Mouse (Mus musculus): ENCODE measurements around the gene Plcd1. TPM values are rescaled to one million over a fixed set of nuclear protein-coding genes. Genes with fewer than 3 reads are reported as not detected.

The Plcd1 gene
- polyA plus RNA-seq, 1 experiment from 2014 or later: 2.8 TPM

GRCm38 (mm10) chr9:119038574-119038973 is 54.7 kb downstream of the Plcd1 start:
- ATAC-seq: 0 out of 2 replicates have a peak, but pooled peaks have one; percentile 55

GRCm38 (mm10) chr9:119037076-119037730 is 56.1 kb downstream of the Plcd1 start:
- no peak for ATAC-seq
- H3K9ac ChIP-seq: no peak overlapping the region
- H3K4me2 ChIP-seq: no peak overlapping the region
- 76% methylated on average over 15 of the region's 15 CpGs for WGBS (ENCODE audit: insufficient replicate concordance)
- no peak overlapping the region for H3K4me3 ChIP-seq
- H3K9me3 ChIP-seq (replicated peaks): no peaks in the 10 kb centered on the region
- peaks cover 33% of the 10 kb centered on the region for H3K36me3 ChIP-seq
- H3K4me1 ChIP-seq: peaks cover 7% of the 10 kb centered on the region; the same call in 1 of the 2 replicates
- H3K27me3 ChIP-seq (replicated peaks): no peaks in the 10 kb centered on the region
- H3K27ac ChIP-seq: no peak overlapping the region

More at GRCm38 (mm10) chr9:119038574-119038973, 54.7 kb downstream of the Plcd1 start:
- H3K9ac ChIP-seq: no peak overlapping the region
- H3K4me2 ChIP-seq: no peak overlapping the region
- no peak overlapping the region for H3K4me3 ChIP-seq
- no peaks in the 10 kb centered on the region for H3K27me3 ChIP-seq (replicated peaks)
- 28% methylated on average over 3 of the region's 3 CpGs for WGBS (ENCODE audit: insufficient replicate concordance)
- no peaks in the 10 kb centered on the region for H3K9me3 ChIP-seq (replicated peaks)
- peaks cover 7% of the 10 kb centered on the region; the same call in 1 of the 2 replicates for H3K4me1 ChIP-seq
- no peak overlapping the region for H3K27ac ChIP-seq
- H3K36me3 ChIP-seq: peaks cover 31% of the 10 kb centered on the region

GRCm38 (mm10) chr9:119035836-119036235 is 57.5 kb downstream of the Plcd1 start:
- no peak overlapping the region for H3K9ac ChIP-seq
- ATAC-seq: no peak
- H3K4me3 ChIP-seq: no peak overlapping the region
- no peaks in the 10 kb centered on the region for H3K9me3 ChIP-seq (replicated peaks)
- H3K4me1 ChIP-seq: peaks cover 7% of the 10 kb centered on the region; the same call in 1 of the 2 replicates
- H3K27me3 ChIP-seq (replicated peaks): no peaks in the 10 kb centered on the region
- H3K36me3 ChIP-seq: peaks cover 39% of the 10 kb centered on the region
- no peak overlapping the region for H3K27ac ChIP-seq
- 52% methylated on average over 7 of the region's 7 CpGs for WGBS (ENCODE audit: insufficient replicate concordance)
- H3K4me2 ChIP-seq: no peak overlapping the region

GRCm38 (mm10) chr9:119034676-119035665 is 58.3 kb downstream of the Plcd1 start:
- Histone ChIP-seq H3K4me2 (no peak overlapping the region), H3K36me3 (peaks cover 35% of the 10 kb centered on the region)
- WGBS (ENCODE audit: insufficient replicate concordance): 77% methylated on average over 29 of the region's 29 CpGs

GRCm38 (mm10) chr9:119034069-119034468 is 59.2 kb downstream of the Plcd1 start:
- peaks cover 7% of the 10 kb centered on the region; the same call in 1 of the 2 replicates for H3K4me1 ChIP-seq
- no peak overlapping the region for H3K4me2 ChIP-seq
- WGBS (ENCODE audit: insufficient replicate concordance): 84% methylated on average over 8 of the region's 8 CpGs
- ATAC-seq: no peak
- H3K4me3 ChIP-seq: no peak overlapping the region
- H3K27me3 ChIP-seq (replicated peaks): no peaks in the 10 kb centered on the region
- H3K9me3 ChIP-seq (replicated peaks): no peaks in the 10 kb centered on the region
- H3K9ac ChIP-seq: no peak overlapping the region
- no peak overlapping the region for H3K27ac ChIP-seq
- peaks cover 35% of the 10 kb centered on the region for H3K36me3 ChIP-seq

More at GRCm38 (mm10) chr9:119034676-119035665, 58.3 kb downstream of the Plcd1 start:
- H3K9me3 ChIP-seq (replicated peaks): no peaks in the 10 kb centered on the region
- H3K4me3 ChIP-seq: no peak overlapping the region
- peaks cover 7% of the 10 kb centered on the region; the same call in 1 of the 2 replicates for H3K4me1 ChIP-seq
- no peak overlapping the region for H3K27ac ChIP-seq
- ATAC-seq: no peak
- no peaks in the 10 kb centered on the region for H3K27me3 ChIP-seq (replicated peaks)
- H3K9ac ChIP-seq: no peak overlapping the region

- H3K27ac ChIP-seq: no peak overlapping the region
- no peaks in the 10 kb centered on the region for H3K27me3 ChIP-seq (replicated peaks)
- WGBS (ENCODE audit: insufficient replicate concordance): 81% methylated on average over 19 of the region's 19 CpGs
- H3K36me3 ChIP-seq: peaks cover 35% of the 10 kb centered on the region
- peaks cover 2% of the 10 kb centered on the region; the same call in 1 of the 2 replicates for H3K4me1 ChIP-seq
- ATAC-seq: no peak
- H3K4me2 ChIP-seq: no peak overlapping the region
- H3K9ac ChIP-seq: no peak overlapping the region
- H3K9me3 ChIP-seq (replicated peaks): no peaks in the 10 kb centered on the region
- no peak overlapping the region for H3K4me3 ChIP-seq
Measured at GRCm38 (mm10) chr9:119033111-119033921, 60.0 kb downstream of the Plcd1 start.

- no peak for ATAC-seq
- Histone ChIP-seq H3K27ac (no peak overlapping the region), H3K36me3 (peaks cover 30% of the 10 kb centered on the region), H3K4me2 (no peak overlapping the region), H3K9ac (no peak overlapping the region), H3K27me3 (replicated peaks) (no peaks in the 10 kb centered on the region), H3K9me3 (replicated peaks) (no peaks in the 10 kb centered on the region), H3K4me3 (no peak overlapping the region), H3K4me1 (no peaks in the 10 kb centered on the region)
- 79% methylated on average over 9 of the region's 9 CpGs for WGBS (ENCODE audit: insufficient replicate concordance)
Measured at GRCm38 (mm10) chr9:119032538-119032937, 60.8 kb downstream of the Plcd1 start.

- ATAC-seq: no peak
Measured at GRCm38 (mm10) chr9:119031772-119032171, 61.5 kb downstream of the Plcd1 start.

GRCm38 (mm10) chr9:119031038-119031437 is 62.3 kb downstream of the Plcd1 start:
- H3K9ac ChIP-seq: no peak overlapping the region
- H3K4me2 ChIP-seq: no peak overlapping the region
- no peaks in the 10 kb centered on the region for H3K27me3 ChIP-seq (replicated peaks)
- no peak for ATAC-seq
- H3K36me3 ChIP-seq: peaks cover 30% of the 10 kb centered on the region
- WGBS (ENCODE audit: insufficient replicate concordance): 71% methylated on average over 4 of the region's 4 CpGs
- H3K4me3 ChIP-seq: no peak overlapping the region
- no peak overlapping the region for H3K27ac ChIP-seq
- no peaks in the 10 kb centered on the region for H3K4me1 ChIP-seq
- H3K9me3 ChIP-seq (replicated peaks): no peaks in the 10 kb centered on the region

More at GRCm38 (mm10) chr9:119031772-119032171, 61.5 kb downstream of the Plcd1 start:
- H3K36me3 ChIP-seq: peaks cover 30% of the 10 kb centered on the region
- H3K4me1 ChIP-seq: no peaks in the 10 kb centered on the region
- H3K27me3 ChIP-seq (replicated peaks): no peaks in the 10 kb centered on the region
- H3K4me3 ChIP-seq: no peak overlapping the region
- H3K27ac ChIP-seq: no peak overlapping the region
- WGBS (ENCODE audit: insufficient replicate concordance): 85% methylated on average over 14 of the region's 14 CpGs
- no peaks in the 10 kb centered on the region for H3K9me3 ChIP-seq (replicated peaks)
- H3K9ac ChIP-seq: no peak overlapping the region
- no peak overlapping the region for H3K4me2 ChIP-seq

GRCm38 (mm10) chr9:119029568-119029967 is 63.7 kb downstream of the Plcd1 start:
- peak; percentile 47; the same call in 1 of the 2 replicates for ATAC-seq
- H3K4me1 ChIP-seq: no peaks in the 10 kb centered on the region
- WGBS (ENCODE audit: insufficient replicate concordance): 53% methylated on average over 7 of the region's 7 CpGs
- peaks cover 30% of the 10 kb centered on the region for H3K36me3 ChIP-seq
- H3K4me3 ChIP-seq: no peak overlapping the region
- H3K27me3 ChIP-seq (replicated peaks): no peaks in the 10 kb centered on the region
- H3K9me3 ChIP-seq (replicated peaks): no peaks in the 10 kb centered on the region
- H3K27ac ChIP-seq: no peak overlapping the region
- H3K4me2 ChIP-seq: no peak overlapping the region
- no peak overlapping the region for H3K9ac ChIP-seq
